Mouse (Mus musculus) forebrain, embryonic 15.5 days (tissue): Measurements from ENCODE around the gene Vmn2r27. TPM values are rescaled to one million over a fixed set of nuclear protein-coding genes. Genes with fewer than 3 reads are reported as not detected.

ENCODE experiments used
- ATAC-seq: fragments of 200-750 bp; cut with Nextera tagmentation; replicated peaks from 2 replicates; pipeline ENCODE4 v1.8.0; 2017; ENCODE audit warnings: mild to moderate bottlenecking, moderate TSS enrichment, moderate library complexity
- H3K27ac ChIP-seq: fragments of 300-500 bp; sonication (generic); replicated peaks from 2 replicates; pipeline ENCODE4 v1.5.1; 2015; ENCODE audit warnings: mild to moderate bottlenecking, inconsistent platforms
- H3K27me3 ChIP-seq: fragments of 300-500 bp; sonication (generic); 2 replicates; pipeline ENCODE4 v1.6.1; 2015; ENCODE audit warnings: inconsistent platforms
- H3K36me3 ChIP-seq: fragments of 300-500 bp; sonication (generic); 2 replicates; pipeline ENCODE4 v1.6.1; 2015; ENCODE audit warnings: mild to moderate bottlenecking, inconsistent platforms
- H3K4me1 ChIP-seq: fragments of 300-500 bp; sonication (generic); 2 replicates; pipeline ENCODE4 v1.6.1; 2015; ENCODE audit warnings: inconsistent platforms
- H3K4me2 ChIP-seq: fragments of 300-500 bp; sonication (generic); replicated peaks from 2 replicates; pipeline ENCODE4 v1.6.1; 2015; ENCODE audit warnings: mild to moderate bottlenecking, inconsistent platforms
- H3K4me3 ChIP-seq: fragments of 300-500 bp; sonication (generic); 2 replicates; pipeline ENCODE4 v1.5.1; 2015; ENCODE audit warnings: mild to moderate bottlenecking, inconsistent platforms
- H3K9ac ChIP-seq: fragments of 300-500 bp; sonication (generic); replicated peaks from 2 replicates; pipeline ENCODE4 v1.6.1; 2015; ENCODE audit warnings: mild to moderate bottlenecking, inconsistent platforms
- H3K9me3 ChIP-seq: fragments of 300-500 bp; sonication (generic); 2 replicates; pipeline ENCODE4 v1.6.1; 2016; ENCODE audit warnings: inconsistent platforms
- WGBS: fragments of 180-500 bp; shearing (Covaris S2); methylation state at CpG from one replicate; pipeline ENCODE4 v1.1.7; 2015; ENCODE audit warnings: mixed read lengths; 5-methylcytosine and 5-hydroxymethylcytosine counted together
- polyA plus RNA-seq: library from polyadenylated mRNA; unstranded; fragments of >200 nt; fragmentation: Nextera tagmentation; extraction: Ambion mirVana; gene quantifications from 2 replicates; pipeline ENCODE4 v1.2.1, GENCODE M21; 2015

The Vmn2r27 gene
- not detected in 2 replicates for polyA plus RNA-seq

DNA sequence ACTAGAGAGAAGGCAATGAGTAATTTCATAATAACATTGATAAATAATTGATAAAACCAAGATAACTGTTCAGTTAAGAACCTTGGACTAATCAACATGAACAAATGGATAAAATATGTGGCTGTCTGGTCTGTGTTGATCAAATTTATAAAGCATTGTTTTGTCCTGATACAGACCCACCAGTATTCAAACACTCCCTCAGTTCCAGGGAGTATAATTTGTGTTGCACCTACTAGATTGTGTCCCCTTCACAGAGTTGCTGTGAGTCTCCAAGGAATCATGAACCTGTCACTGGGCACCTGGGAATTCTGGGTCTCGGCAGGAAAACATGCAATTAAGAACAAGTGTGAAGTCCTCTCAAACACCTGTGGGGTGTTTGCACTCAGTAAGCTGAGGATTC lies at the start of gene Vmn2r27:
Gene Vmn2r27, minus strand, starts transcription at position 101 of the 400 bp plus-strand sequence.
- Histone ChIP-seq H3K4me3 (no peak within 1 kb of the TSS), H3K27me3 (no peaks in the 10 kb centered on the region), H3K4me2 (no peak within 1 kb of the TSS), H3K9ac (no peak within 1 kb of the TSS), H3K4me1 (no peaks in the 10 kb centered on the region), H3K36me3 (no peaks in the 10 kb centered on the region), H3K9me3 (no peaks in the 10 kb centered on the region), H3K27ac (no peak within 1 kb of the TSS)
- ATAC-seq, result no peak
- 77% methylated on average over 1 of the region's 1 CpGs for WGBS

- Histone ChIP-seq H3K27ac (no peak overlapping the region), H3K4me3 (no peak overlapping the region), H3K9ac (no peak overlapping the region), H3K36me3 (no peaks in the 10 kb centered on the region), H3K4me2 (no peak overlapping the region), H3K4me1 (no peaks in the 10 kb centered on the region), H3K27me3 (no peaks in the 10 kb centered on the region), H3K9me3 (no peaks in the 10 kb centered on the region)
- ATAC-seq, result no peak
- WGBS, result 87% methylated on average over 5 of the region's 5 CpGs
Observed at GRCm38 (mm10) chr6:124278291-124278690, 46.6 kb upstream of the Vmn2r27 start.

DNA sequence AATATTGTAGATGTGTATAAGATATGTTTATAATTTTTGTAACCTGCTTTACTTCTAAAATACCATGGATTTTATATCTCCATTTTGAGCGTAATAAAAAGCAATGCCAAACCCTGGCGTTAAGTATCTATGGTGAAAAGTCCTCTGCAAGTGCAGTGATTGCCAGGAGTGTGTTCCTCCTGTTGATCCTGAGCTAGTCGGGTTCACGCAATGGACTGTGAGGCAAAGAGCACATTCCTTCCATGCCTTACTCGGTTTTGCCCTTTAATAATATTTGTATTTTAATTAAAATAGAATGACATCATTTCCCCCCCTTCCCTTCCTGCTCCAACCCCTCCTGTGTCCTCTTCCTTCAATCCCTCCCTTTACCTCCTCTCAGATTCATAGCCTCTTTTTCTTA lies 46.0 kb upstream of the Vmn2r27 start:
- ATAC-seq, result no peak
- Histone ChIP-seq H3K9me3 (no peaks in the 10 kb centered on the region), H3K27me3 (no peaks in the 10 kb centered on the region), H3K4me3 (no peak overlapping the region), H3K4me2 (no peak overlapping the region), H3K9ac (no peak overlapping the region), H3K4me1 (no peaks in the 10 kb centered on the region), H3K36me3 (no peaks in the 10 kb centered on the region), H3K27ac (no peak overlapping the region)
- WGBS, result 90% methylated on average over 5 of the region's 5 CpGs

DNA sequence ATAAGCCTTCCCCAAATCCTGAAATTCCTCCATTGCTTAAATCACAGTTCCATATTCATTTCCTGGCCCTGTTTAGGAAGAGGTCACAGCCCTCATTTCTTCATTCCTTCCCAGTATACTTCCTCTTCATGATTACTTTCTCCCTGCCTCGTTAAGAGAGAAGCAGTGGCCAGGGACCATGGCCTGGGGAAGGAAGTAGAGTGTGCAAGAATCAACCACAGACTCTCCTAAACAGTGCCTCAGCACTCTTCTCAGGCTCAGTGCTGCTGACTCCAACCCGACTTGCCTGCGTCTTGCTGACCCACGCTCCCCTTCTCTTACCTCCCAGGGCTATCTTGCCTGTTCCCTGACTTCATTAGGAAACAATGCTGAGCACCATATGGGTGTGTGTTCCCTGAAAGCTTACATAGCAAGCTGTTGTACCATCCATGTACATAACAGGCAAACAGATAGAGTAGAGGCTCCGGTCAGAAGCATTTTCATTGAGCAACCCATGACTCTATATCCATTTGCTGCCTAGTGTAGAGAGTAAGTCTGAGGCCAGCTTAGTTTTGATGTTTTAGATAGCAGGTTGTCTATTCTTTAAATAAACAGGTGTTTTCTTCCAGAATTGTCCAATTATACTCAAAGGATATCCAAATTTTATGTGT lies 41.7 kb upstream of the Vmn2r27 start:
- 77% methylated on average over 5 of the region's 5 CpGs for WGBS
- no peak overlapping the region for H3K4me3 ChIP-seq
- H3K4me2 ChIP-seq, result no peak overlapping the region
- no peak overlapping the region for H3K27ac ChIP-seq
- no peaks in the 10 kb centered on the region for H3K27me3 ChIP-seq
- no peak overlapping the region for H3K9ac ChIP-seq
- H3K9me3 ChIP-seq, result no peaks in the 10 kb centered on the region
- no peaks in the 10 kb centered on the region for H3K4me1 ChIP-seq
- no peak for ATAC-seq
- H3K36me3 ChIP-seq, result no peaks in the 10 kb centered on the region

DNA sequence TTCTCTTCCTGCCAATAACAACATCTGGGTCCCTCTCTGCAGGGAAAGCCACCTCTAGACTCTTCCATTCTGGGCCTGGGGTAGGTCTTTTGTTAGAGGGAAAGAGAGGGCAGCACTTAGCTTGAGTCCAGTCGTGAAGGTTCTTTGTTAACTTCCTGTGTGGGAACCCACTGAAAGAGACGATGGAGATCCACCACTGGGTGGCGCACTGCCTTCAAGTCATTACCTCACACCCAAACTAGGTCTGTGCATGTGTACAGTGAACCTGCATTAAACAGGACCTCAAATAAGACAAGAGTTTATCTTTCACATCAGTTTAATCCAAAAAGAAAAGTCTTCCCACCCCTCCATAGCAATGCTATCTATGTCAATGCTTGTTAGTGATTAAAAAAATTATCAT lies 31.0 kb upstream of the Vmn2r27 start:
- peak; percentile 67; the same call in 1 of the 2 replicates for ATAC-seq
- H3K9ac ChIP-seq, result no peak overlapping the region
- WGBS, result 6% methylated on average over 3 of the region's 3 CpGs

GRCm38 (mm10) chr6:124260198-124260931 lies 28.7 kb upstream of the Vmn2r27 start:
- H3K9ac ChIP-seq, result no peak overlapping the region
- no peak overlapping the region for H3K4me3 ChIP-seq
- WGBS, result 27% methylated on average over 11 of the region's 14 CpGs
- H3K27me3 ChIP-seq, result no peaks in the 10 kb centered on the region
- no peak overlapping the region for H3K4me2 ChIP-seq
- no peaks in the 10 kb centered on the region for H3K36me3 ChIP-seq
- no peak overlapping the region for H3K27ac ChIP-seq
- no peaks in the 10 kb centered on the region for H3K4me1 ChIP-seq
- peak; percentile 92 for ATAC-seq
- H3K9me3 ChIP-seq, result no peaks in the 10 kb centered on the region

More for the DNA sequence above, 31.0 kb upstream of the Vmn2r27 start:
- Histone ChIP-seq H3K27ac (no peak overlapping the region), H3K4me3 (no peak overlapping the region), H3K36me3 (no peaks in the 10 kb centered on the region), H3K9me3 (no peaks in the 10 kb centered on the region), H3K4me1 (no peaks in the 10 kb centered on the region), H3K27me3 (no peaks in the 10 kb centered on the region), H3K4me2 (no peak overlapping the region)

GRCm38 (mm10) chr6:124255721-124256470 lies 24.2 kb upstream of the Vmn2r27 start:
- Histone ChIP-seq H3K4me3 (no peak overlapping the region), H3K27ac (no peak overlapping the region), H3K9me3 (no peaks in the 10 kb centered on the region), H3K4me1 (no peaks in the 10 kb centered on the region), H3K27me3 (no peaks in the 10 kb centered on the region), H3K4me2 (no peak overlapping the region), H3K9ac (no peak overlapping the region), H3K36me3 (no peaks in the 10 kb centered on the region)
- WGBS, result 84% methylated on average over 6 of the region's 6 CpGs
- no peak for ATAC-seq

DNA sequence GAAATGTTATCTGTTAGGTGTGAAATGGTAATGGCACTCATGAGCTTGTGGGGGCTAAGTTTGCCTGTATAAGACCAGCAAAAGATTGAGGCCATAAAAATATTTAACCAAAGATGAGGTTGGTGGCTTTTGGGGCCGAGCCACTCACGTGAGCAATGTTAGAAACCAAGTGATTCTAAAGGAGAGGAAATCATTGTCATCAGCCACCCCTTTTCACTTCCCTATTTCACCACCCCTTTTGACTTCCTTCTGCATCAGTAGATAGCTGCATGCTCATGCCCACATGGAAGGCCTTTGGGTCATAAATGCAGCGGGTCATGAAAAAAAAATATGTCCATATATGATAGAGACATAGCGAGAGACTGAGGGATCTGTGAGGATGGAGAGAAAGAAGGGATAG lies 29.5 kb downstream of the Vmn2r27 start:
- Histone ChIP-seq H3K4me3 (no peak overlapping the region), H3K4me1 (no peaks in the 10 kb centered on the region), H3K36me3 (no peaks in the 10 kb centered on the region), H3K27ac (no peak overlapping the region), H3K4me2 (no peak overlapping the region), H3K9ac (no peak overlapping the region), H3K9me3 (no peaks in the 10 kb centered on the region), H3K27me3 (no peaks in the 10 kb centered on the region)
- no peak for ATAC-seq
- WGBS, result 81% methylated on average over 4 of the region's 4 CpGs

- Histone ChIP-seq H3K27me3 (no peaks in the 10 kb centered on the region), H3K36me3 (no peaks in the 10 kb centered on the region), H3K4me1 (no peaks in the 10 kb centered on the region), H3K27ac (no peak overlapping the region), H3K4me2 (no peak overlapping the region), H3K9me3 (no peaks in the 10 kb centered on the region), H3K4me3 (no peak overlapping the region), H3K9ac (no peak overlapping the region)
- ATAC-seq, result no peak
- WGBS, result 68% methylated on average over 3 of the region's 3 CpGs
Observed at GRCm38 (mm10) chr6:124168499-124169257, 63.0 kb downstream of the Vmn2r27 start.

DNA sequence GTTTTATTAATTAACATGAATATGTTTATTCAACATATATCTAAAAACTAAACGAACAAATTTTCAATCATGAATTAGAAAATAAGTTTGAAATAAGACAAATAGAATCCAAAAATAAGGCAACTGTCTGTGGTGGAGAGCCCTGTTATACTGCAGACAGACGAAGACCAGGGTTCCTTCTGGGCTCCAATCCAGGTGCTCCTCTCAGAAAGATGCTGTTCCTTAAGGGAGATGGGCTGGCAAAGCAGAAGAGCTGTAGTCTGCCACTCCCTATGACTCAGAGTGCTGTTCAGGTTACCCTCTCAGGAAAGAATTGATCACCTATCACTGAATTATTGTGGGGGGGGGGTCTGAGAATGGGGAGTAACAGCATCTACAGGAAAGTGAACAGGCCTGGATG lies 65.1 kb downstream of the Vmn2r27 start:
- Histone ChIP-seq H3K27me3 (no peaks in the 10 kb centered on the region), H3K36me3 (no peaks in the 10 kb centered on the region), H3K9me3 (no peaks in the 10 kb centered on the region), H3K9ac (no peak overlapping the region), H3K27ac (no peak overlapping the region), H3K4me3 (no peak overlapping the region), H3K4me1 (no peaks in the 10 kb centered on the region), H3K4me2 (no peak overlapping the region)
- no peak for ATAC-seq
- WGBS, result 83% methylated on average over 2 of the region's 2 CpGs

DNA sequence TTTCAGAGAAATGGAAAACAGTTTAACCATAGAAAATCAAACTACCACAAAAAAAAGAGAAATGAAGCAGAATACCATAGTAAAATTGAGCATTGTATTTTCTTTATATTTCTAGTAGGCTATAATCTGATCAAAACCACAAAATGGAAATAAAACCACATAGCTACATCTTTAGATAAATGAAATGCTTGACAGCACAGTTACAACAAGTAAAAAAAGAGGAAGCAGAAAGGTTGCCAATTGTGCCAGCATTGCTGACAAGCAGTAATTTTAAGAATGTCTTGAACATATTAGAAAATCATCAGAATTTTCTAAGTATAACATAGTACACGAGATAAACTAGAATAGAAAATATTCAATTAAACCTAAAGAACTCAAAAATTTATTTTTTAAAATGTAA lies 81.8 kb downstream of the Vmn2r27 start:
- Histone ChIP-seq H3K4me3 (no peak overlapping the region), H3K9me3 (no peaks in the 10 kb centered on the region), H3K4me1 (no peaks in the 10 kb centered on the region), H3K36me3 (no peaks in the 10 kb centered on the region), H3K4me2 (no peak overlapping the region), H3K27ac (no peak overlapping the region), H3K9ac (no peak overlapping the region), H3K27me3 (no peaks in the 10 kb centered on the region)
- ATAC-seq, result no peak
- 37% methylated on average over 1 of the region's 1 CpGs for WGBS
